Mouse (Mus musculus) ovary, adult 18-20 months (tissue): Measurements from ENCODE around the gene Tenm3.

Experiments
- DNase-seq: peaks from one replicate; pipeline ENCODE4 v3.0.0; 2022; ENCODE audit warnings: low spot score, mixed read lengths

The Tenm3 gene

GRCm38 (mm10) chr8:48740951-48741350 is 102.8 kb downstream of the Tenm3 start:
- no peak for DNase-seq

- no peak for DNase-seq
Observed at GRCm38 (mm10) chr8:48740147-48740881, 103.4 kb downstream of the Tenm3 start.

DNA sequence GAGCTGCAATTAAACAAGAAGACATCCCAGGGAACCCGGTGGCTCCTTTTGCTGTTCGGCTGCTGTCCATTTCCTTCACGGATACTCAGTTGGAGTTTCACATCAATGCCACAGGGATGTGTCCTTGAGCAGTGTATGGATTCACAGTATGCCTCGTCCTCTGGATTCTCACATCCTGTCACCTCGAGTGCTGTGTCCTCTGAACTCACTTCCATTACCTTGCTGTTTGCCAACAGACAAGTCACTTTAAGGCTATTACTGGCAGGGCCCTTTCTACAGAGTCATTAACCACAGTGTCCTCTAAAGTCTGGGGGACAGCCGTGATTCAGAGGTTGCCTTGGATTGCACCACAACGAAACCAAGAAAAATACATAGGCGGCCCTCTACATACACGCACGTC is 110.0 kb downstream of the Tenm3 start:
- DNase-seq: no peak

DNA sequence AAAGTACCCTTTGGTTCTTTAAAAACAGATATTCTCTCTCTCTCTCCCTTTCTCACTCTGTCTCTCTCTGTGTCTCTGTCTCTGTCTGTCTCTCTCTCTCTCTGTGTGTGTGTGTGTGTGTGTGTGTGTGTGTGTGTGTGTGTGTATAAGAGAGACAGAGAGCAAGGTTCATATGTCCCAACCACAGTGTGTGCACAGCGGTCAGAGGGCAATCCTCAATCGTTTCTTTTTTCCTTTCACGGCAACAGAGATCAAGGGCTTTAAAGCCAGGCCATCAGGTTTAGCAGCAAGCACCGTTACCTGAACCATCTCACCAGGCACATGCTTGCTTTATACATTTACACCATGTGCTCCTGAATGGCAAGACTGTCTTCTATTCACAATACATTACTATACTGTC is 110.7 kb downstream of the Tenm3 start:
- no peak for DNase-seq

DNA sequence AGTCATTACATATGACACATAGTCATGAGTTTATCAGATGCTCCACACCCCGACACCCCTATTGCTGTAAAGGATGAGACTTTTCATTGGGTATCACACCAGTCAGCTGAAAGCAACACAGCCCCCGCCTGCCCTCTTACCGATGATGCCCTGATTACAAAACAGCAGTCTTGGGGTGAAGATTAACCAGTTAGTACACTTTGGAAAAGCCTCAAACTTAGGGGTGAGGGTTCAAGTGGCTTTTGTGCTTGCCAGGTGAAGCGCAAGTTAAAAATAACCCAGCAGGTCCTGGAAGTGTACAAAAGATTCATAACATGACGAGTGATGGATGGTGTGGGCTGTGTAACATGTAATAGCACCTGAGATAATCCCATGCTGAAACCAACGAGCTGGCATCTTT is 113.0 kb downstream of the Tenm3 start:
- no peak for DNase-seq

GRCm38 (mm10) chr8:48728833-48729690 is 114.7 kb downstream of the Tenm3 start:
- no peak for DNase-seq

DNA sequence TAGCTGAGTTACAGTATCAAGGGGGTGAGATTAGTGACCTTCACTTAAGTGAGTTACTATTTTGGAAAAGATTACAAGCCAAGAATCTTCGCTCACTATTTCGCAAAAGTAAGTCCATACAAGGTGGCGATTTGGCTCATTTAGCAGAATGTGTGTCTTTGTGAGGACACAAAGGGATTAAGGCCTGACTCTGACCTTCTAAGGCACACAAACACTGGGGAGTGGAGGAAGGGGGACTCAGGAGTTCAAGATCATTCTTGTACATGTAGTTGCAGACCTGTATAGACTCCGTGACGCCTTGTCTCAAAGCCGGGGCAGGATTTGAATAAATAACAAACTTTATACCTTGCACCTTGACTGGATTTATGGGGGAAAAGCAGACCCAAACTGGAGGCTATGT is 115.7 kb downstream of the Tenm3 start:
- no peak for DNase-seq

DNA sequence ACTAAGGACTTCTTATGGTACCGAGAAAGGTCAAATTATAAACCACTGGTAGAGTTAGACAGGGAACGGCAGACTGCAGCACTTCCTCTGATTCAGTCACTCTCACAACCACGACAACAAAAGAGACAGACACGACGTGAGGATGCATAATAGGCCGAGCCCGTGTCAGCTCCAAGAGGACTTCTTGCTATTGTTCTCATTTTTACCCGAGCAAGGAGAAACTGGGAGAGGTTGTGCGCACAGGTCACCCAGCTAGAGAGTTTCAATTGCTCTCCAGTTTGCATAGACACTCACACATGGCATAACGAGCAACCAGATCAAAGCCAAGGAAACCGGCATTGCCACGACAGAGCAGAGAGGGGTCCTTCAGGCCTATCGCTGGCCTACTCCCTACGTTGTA is 121.0 kb downstream of the Tenm3 start:
- DNase-seq: no peak

DNA sequence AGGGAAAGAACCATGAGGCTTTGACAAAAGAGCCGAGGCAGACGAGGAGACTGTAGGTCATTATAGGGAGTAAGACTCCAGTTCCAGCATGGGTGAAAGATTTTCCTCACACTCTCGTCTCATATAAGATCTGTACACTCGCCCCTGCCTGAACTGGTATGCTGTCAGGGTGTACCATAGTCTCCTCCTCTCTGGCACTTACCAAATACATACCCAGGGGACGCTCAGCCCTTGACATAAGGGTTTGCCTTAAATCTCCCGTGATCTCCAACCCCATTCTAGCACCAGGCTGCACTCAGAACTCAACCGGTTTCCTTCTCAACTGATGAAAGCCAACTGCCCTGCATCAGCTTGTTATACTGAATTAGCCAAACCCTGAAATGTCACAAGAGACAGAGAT is 121.4 kb downstream of the Tenm3 start:
- DNase-seq: no peak

DNA sequence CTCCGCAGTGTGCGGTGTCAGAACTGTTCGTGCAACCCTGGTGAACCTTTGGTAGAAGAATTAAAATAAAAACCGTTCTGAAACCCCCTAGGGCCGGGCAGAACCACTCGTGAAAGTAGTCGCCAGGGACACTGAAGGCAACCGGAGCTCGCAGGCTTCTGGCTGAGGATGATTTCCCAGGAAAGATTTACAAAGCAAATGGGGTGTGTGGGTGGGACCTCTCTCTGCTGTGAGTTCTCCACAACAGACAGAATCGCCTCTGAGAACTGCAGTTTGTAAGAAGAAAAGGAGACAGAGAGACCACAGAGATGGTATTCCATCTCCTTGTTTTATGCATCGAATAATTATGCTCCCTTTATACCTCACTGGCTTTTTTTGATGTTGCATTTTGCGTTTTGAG is 122.4 kb downstream of the Tenm3 start:
- DNase-seq: no peak

DNA sequence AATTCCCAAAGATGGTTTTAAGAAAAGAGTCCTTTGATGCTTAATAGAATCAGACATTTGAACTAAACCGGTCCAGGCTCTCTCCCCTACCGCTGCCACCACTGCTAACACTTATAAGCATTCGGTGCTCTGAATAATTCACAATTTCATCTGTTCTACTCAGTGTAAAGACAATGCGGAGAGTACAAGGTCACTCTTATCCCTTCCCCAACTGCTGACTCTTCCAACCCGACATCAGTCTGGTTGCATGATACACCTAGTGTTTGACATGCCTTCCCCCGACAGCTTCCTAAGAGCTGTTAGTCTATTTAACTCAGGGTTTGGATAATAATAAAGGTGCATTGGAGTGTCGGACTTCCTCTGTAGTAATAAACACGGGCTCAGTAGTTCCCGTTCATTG is 128.1 kb downstream of the Tenm3 start:
- DNase-seq: no peak

GRCm38 (mm10) chr8:48706666-48707065 is 137.1 kb downstream of the Tenm3 start:
- DNase-seq: no peak

GRCm38 (mm10) chr8:48704885-48705515 is 138.8 kb downstream of the Tenm3 start:
- DNase-seq: no peak

DNA sequence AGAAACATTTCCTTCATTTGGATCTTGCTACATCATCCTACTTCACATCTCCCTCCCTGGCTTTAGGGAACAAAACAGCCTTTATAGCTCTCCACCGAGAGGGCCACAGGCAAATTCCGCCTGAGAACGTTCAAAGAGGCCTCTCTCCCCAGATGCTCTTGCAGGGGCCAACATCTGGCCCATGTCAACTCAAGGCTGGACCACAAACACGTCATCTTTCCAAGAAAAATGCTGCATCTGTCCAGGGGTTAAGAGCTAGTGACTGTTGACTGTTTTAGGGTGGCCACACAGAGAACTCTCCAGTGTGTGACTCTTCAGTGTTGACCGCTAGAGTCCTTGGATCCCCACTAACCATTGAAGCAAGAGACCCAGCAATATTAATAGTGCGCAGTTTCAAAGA is 139.3 kb downstream of the Tenm3 start:
- DNase-seq: no peak

- no peak for DNase-seq
Observed at GRCm38 (mm10) chr8:48690665-48691395, 152.9 kb downstream of the Tenm3 start.

DNA sequence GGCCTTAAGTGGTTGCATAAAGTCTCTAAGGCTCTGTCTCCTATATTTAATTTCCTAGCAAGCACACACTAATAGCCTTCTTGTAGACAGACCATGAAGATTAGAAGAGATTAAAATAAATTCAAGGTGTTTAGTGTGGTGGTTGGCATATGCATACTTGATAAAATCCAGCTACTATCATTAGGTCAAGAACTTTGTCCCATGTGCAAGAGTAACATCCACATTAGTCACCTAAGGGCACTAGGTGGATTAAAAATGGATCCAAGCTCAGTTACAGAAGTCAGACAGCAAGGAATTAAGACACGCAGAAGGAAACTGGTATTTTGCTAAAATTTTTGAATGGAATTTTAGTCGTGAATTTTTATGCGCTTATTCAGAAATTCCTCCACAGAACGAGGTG is 155.0 kb downstream of the Tenm3 start:
- no peak for DNase-seq

GRCm38 (mm10) chr8:48688188-48688587 is 155.6 kb downstream of the Tenm3 start:
- DNase-seq: no peak

DNA sequence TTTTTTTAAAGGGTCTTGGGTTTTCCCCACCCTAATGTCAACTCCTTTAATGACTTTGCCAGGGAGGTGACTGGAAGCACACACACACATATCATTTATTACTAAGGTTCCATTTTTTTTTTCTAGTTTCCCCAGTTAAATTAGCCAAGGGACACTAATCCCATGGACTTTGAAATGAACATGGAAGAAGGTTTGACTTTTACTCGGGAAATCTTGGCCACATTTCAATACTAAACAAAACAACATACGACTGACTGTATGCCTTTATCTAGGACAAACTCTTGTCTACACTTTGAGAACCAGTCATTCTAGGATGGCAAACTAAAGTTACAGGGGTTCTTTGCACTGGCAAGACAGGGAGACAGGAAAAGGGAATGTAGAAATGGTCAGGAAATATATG is 170.3 kb downstream of the Tenm3 start:
- DNase-seq: no peak

GRCm38 (mm10) chr8:48672471-48672870 is 171.3 kb downstream of the Tenm3 start:
- DNase-seq: no peak

- no peak for DNase-seq
Observed at GRCm38 (mm10) chr8:48671318-48671717, 172.4 kb downstream of the Tenm3 start.

DNA sequence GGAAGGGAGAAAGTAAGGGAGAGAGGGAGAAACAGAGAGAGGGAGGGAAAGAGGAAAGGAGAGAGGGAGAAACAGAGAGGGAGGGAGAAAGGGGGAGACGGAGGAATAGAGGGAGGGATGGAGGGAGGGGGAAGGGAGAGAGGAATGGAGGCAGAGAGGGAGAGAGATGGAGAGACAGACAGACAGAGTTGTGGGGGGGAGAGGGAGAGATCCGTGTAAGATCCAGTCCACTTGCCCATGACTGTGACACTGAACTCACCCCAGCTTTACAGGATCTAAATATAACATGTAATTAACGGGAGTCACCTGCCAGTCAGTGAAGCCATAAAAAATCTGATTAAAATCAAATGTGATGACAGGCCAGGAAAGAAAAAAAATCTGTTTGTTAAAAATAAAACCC is 172.9 kb downstream of the Tenm3 start:
- DNase-seq: no peak

- DNase-seq: no peak
Observed at GRCm38 (mm10) chr8:48670387-48670786, 173.4 kb downstream of the Tenm3 start.
